Mouse (Mus musculus) adrenal gland, postnatal 36 days (tissue): ENCODE results near the gene Polr2c. TPM values are rescaled to one million over a fixed set of nuclear protein-coding genes. Genes with fewer than 3 reads are reported as not detected.

Source experiments
- DNase-seq, 2 experiments: peaks; one replicate each; pipeline ENCODE4 v3.0.0; 2021; ENCODE audit warnings: mixed read lengths in 1 of 2
- total RNA-seq, 2 experiments: library from RNA; stranded (reverse); gene quantifications; 2 replicates each; pipeline ENCODE4 v1.2.3; 2021

Polr2c gene
- total RNA-seq, 2 experiments from 2014 or later: 65.7 to 70.6 TPM

DNA sequence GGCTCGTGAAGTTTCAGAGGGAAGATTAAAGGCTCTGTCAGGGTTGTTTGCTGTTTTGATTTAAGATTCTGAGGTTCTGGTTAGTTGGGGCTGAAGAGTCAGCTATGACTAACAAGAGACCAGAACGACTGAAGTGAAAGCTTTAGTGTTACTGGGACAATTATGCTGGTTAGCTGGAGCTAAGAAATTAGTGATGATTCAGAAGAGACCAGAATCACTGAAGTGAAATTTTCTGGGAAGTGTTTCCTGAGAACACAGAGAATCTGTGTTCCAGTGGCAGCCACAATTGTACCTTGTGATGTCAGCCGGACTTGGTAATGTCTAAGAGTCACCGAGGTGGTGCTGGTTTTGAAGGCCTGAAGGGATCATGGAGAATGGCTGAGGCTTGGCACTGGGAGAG, 23.5 kb downstream of the Polr2c start:
- no peak for DNase-seq

DNA sequence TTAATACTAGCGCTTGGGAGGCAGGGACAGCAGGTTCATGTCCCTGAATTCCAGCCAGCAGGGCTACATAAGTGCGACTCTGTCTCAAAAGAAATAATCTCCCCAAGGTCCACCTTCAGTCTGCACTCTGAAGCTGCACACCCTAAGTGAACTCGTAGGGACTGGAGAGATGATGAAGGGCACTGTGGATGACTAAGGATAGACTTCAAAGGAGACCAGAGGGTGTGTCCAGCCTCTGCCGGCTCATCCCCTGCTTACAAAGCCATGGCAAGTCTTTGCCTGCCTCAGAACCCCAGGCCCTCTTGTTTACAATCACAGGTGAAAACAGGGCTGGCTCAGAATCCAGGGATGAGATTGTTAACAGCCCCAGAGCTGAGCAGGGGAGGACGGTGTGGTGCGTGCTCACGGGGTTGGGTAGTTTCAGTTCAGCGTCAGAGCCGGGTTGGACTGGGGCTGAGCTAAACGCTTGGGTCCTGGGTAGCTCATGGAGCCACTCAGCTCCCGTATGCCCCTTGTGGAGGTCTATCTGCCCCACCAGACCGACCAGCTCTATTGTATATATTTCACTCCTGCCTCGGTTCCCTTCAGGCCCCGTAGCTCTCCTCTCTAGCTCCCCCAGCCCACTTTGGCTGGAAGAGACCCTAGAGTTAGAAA, 31.3 kb downstream of the Polr2c start:
- DNase-seq: peak; percentile 47 to 56

DNA sequence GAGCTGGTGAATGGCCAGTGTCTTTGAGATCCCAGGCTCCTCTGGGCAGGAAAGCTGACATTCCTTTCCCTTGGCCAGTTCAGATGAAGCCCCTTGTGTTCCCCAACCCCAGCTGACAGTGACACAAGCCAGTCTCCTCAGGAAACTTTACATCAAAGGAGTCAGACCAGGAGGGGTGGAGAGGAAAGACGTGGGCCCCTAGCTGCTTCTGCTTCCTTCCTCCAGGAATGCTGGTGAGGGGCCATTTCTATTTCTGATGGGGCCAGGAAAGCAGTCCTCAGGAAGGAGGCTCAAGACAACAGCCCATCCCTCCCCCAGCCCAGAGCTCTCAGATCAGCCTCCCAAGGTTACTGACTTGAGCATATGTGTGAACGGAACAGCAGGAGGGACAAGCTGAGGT, 35.7 kb downstream of the Polr2c start:
- no peak for DNase-seq

- no peak for DNase-seq
Observed at GRCm38 (mm10) chr8:94899262-94899661, 42.0 kb downstream of the Polr2c start.

- no peak for DNase-seq
Observed at GRCm38 (mm10) chr8:94900617-94901016, 43.4 kb downstream of the Polr2c start.

GRCm38 (mm10) chr8:94901031-94901430, 43.8 kb downstream of the Polr2c start:
- DNase-seq: no peak

DNA sequence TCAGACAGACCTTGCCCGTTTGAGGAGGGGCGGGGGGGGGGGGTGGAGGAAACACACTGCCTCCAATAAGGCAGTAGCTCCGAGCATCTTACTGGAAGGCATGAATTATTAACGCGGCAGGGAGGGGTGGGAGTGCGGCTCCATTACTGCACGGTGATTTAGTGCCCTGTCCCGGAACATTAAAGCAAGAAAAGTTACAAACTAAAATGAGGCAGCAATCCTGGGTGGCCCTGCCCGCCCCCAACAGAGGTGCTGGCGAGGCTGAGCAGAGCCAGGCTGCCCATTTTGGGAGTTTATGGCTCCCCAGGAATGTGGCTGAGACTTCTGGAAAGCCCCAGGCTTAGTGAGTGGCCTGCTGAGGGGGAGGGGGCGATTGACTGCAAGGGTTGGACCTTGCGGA, 46.5 kb downstream of the Polr2c start:
- DNase-seq: no peak

DNA sequence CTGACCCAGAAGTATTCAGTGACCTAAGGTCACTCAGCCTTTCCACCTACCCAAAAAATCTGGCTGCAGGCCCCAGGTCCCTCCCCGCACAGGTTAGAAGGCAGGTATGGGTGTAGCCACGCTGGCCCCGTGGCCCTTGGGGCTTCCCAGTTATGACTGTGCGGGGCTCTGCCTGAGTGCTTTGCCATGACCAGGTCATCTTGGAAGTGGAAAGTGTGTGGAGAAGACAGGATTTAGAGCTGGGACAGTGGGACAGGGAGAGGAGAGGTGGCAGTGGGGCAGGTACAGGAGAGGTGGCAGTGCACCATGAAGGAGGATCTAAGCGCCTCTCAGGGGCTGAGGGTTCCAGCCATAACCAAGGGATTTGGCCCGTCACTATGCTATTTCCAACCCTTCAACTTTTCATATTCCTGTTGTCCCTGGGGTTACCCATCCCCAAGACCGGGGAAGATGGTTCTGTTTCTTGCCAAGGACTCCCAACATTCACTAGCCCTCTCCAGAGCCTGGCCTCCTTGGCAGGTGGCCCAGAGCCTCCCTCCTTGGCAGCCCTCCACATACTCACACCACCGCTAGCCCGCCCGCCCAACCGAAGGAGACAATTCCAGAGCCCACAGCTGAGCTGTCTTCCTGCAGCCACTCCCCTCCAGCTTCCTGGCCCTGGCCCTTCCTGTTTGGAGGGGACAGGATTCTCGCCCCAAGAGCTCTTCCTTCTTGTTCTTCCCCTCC, 47.4 kb downstream of the Polr2c start:
- peak; percentile 88 to 90 for DNase-seq

DNA sequence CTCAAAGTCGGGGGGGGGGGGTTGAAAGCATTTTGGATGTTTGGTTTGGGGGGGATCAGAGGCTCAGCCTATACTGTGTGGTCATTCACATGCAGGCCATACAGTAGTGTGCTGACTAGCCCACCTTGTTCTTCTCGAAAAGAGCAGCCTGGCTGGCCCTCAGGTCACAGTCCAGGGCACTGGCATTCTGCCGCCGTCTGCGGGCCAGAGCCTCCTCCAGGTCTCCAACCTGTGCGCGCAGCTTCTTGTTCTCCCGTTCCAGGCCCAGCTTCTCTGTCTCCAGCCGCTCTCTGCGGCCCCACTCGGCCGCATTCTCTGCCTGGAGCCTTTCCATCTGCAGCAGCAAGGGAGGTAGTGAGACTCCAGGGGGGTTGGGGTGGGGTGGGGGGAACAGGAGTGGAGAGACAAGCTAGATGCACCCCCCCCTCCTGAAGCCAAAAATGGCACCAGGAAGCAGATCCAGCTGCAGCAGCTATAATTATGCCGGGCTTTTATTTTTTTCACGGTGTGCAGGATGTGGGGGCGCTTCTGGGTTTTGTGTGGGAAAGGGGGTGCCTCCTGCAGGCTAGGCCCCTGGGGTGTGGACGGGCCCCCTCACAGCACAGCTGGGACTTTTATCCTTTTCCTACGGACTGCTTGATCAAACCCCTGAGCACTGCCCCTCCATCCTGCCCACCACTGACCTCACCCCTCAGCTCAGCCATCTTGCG, 50.5 kb downstream of the Polr2c start:
- peak in 1 of 2 experiments; percentile 40 for DNase-seq

DNA sequence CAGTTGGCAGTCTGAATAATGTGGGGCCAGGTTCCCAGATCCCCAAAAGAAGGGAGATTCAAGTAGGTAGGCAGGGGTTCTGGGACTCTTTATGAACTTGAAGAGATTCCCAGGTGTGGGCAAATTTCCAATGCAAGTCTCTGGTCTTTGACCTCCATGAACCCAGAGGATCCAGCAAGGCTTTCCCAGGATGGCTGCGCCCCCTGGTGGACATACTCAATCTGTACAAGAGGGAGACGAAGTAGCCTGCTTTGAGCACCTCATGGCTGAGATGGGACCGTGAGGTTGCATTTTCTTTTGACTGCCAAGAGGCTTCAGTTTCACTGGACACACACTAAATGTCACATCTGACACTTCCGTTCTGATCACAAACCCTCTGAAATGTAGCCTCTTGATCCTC, 51.6 kb downstream of the Polr2c start:
- peak; percentile 89 to 92 for DNase-seq

- peak; percentile 85 to 90 for DNase-seq
Observed at GRCm38 (mm10) chr8:94913061-94913660, 55.9 kb downstream of the Polr2c start.

DNA sequence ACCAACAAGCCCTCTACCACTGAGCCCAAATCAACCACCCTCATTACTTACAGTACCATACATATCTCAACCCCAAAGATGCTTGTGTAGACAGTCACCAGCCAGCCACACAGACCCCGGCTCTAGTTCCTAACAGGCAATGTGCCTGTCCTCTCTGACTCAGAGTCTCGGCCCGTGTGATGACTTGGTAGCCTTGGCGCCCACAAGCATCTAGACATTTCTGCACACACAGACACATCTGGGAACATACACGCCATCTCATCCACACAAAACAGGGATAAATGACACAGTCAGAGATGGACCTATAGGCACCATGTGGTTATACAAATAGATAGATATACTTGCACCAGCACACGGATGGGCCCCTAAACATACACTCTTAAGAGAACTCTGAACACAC, 57.0 kb downstream of the Polr2c start:
- no peak for DNase-seq

DNA sequence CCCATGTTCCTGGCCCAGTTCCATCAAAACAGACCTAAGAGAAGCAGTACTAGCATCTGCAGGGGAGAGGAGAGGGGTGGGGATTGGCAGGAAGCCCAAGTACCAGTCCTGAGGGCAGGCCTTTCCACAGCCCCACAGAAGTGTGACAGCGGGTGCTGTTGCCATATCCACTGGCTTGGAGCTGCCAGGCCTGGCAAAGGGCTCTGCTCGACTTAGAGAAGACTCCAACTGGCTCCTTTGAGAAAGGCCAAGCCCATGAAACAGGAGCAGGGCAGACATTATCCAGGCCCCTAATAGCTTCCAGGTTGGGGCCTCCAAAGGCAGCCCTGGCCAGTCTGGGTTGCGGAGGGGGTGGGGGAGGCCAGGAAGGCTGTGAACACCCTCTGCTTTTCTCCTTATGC, 57.5 kb downstream of the Polr2c start:
- DNase-seq: no peak

GRCm38 (mm10) chr8:94916311-94916959, 59.2 kb downstream of the Polr2c start:
- DNase-seq: no peak

GRCm38 (mm10) chr8:94916960-94917324, 59.7 kb downstream of the Polr2c start:
- DNase-seq: no peak

GRCm38 (mm10) chr8:94917352-94917751, 60.1 kb downstream of the Polr2c start:
- DNase-seq: peak; percentile 95 to 98

DNA sequence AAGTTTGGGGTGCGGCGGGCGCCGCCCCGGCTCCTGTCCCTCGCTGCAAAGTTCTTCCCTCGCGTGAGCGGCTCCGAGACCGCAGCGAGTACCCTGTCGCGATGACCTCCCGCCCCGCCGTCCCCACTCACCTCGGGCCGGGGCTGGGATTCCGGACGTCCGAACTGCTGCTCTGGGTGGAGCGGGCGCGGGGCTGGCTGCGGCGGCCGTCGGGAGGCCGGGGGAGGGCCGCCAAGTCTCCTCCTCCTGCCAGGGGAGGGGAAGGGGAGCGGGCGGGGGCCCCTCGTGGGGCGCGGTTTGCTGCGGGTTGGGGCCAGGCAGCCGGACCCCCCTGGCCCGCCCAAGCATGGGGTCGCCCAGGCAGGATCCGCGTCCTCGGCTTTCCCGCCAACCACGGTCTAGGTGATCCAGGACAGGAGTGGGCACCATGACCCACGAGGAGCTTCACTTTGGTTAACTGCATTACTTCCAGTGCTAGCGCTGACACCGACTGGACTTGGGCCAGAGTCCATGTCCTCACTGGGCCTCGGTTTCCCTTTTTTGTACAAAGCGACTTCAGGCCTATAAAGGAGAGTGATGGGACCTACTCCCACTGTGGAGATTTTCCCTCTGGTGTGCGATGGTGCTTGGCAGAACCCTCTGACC, 60.7 kb downstream of the Polr2c start, which contains the start of gene Ccdc102a:
TSS of gene Ccdc102a (minus strand) at position 248 of the 645 bp plus-strand sequence.
- peak; percentile 66 to 80 for DNase-seq

DNA sequence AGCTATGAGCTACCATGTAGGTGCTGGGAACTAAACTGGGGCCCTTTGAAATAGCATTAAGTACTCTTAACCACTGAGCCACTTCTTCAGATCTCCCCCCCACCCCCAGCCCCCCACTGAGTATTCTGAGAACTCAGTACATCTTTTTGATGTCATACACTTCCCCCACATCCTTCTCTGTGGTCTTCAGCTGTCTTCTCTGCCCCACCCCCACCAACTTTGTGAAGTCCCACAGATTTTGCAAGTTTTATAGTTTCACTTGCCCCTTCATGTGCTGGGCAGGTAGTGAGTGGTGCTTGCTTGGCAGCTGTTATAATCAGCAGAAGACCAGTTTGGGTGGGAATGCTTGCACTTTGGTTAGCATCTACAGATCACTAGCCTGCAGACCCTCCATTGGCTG, 62.0 kb downstream of the Polr2c start:
- no peak for DNase-seq

DNA sequence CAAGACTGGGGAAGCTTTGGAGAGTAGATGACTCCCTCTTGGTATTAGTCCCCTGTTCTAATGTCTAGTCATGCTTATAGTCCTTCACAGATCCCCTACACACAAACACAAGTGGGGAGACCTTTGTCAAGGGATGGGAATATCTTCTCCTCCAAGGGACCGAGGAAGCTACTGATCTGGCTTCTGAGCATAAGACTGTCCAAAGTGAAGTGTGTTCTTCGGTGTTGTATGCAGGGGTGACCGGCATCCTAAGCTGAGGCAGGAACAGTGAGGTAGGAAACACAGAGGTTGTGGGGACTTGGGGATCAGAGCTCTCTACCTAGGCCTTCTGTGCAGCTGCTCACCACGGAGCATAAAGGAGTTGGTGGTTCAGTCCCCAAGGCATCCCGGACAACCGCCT, 64.9 kb downstream of the Polr2c start:
- no peak for DNase-seq

GRCm38 (mm10) chr8:94922602-94923001, 65.4 kb downstream of the Polr2c start:
- no peak for DNase-seq
